Mouse (Mus musculus): ENCODE data around the gene Sntg2. TPM values are rescaled to one million over a fixed set of nuclear protein-coding genes. Genes with fewer than 3 reads are reported as not detected.

The Sntg2 gene
- total and polyA plus RNA-seq, 2 experiments from 2014 or later: 4.3 to 11.7 TPM

DNA sequence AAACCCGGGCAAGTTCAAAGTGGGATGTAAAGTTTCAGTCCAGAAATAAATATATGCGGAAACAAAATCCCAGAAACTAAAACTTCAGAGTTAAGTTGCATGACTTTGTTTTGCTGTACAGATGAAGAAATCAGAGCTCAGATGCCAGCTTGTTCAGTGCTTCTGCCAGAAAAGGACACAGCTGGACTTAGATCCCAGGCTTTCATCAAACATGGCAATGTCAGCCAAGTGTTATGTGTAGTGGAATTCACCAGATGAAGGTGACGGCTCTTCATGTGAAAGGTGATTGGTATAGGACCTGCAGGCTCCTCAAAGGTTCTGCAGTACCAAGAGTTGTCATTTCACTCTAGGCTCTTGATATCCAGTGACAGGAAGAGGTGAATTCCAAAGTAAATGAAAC, 132.3 kb downstream of the Sntg2 start:
- 90% methylated on average over 3 of the region's 3 CpGs for WGBS
- H3K9ac ChIP-seq (replicated peaks; ENCODE audit: low read length, poor library complexity, severe bottlenecking): no peak overlapping the region
- H3K4me3 ChIP-seq (ENCODE audit: low read depth, low read length): no peak overlapping the region
- no peak overlapping the region for H3K4me2 ChIP-seq (ENCODE audit: low read depth, low read length, poor library complexity, severe bottlenecking)
- no peaks in the 10 kb centered on the region for H3K9me3 ChIP-seq (ENCODE audit: low read length)
- TF ChIP-seq CTCF (IDR thresholded peaks at IDR 0.05): no peak
- DNase-seq (ENCODE audit: low spot score) (no peak), ATAC-seq (ENCODE audit: low FRiP score) (no peak)
- H3K27ac ChIP-seq (ENCODE audit: low read depth, low read length): no peak overlapping the region
- no peaks in the 10 kb centered on the region for H3K36me3 ChIP-seq (ENCODE audit: insufficient read depth, low read length)
- H3K4me1 ChIP-seq (ENCODE audit: insufficient read depth, low read length): no peaks in the 10 kb centered on the region
- no peaks in the 10 kb centered on the region; the same call in 1 of the 2 replicates for H3K27me3 ChIP-seq (ENCODE audit: insufficient read depth, low read length)

DNA sequence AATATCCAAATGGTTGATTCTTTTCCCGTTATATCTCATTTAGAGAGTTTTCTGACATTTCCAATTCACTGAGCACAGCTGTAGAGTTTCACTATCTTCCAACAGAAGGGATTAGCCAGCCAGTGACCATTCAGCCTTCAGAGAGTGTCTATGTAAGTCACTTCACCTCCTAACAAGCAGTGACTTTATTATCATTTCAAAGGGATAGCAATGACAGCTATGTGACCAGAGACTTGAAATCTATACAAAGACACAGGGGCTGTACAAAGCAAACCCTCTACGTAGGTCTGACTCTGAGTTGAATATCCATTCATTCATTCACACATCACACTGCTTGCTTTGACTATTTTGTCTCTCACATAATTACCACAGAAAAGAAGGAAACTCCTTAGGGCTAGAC, 138.2 kb downstream of the Sntg2 start:
- Histone ChIP-seq H3K27me3 (ENCODE audit: insufficient read depth, low read length) (peaks cover 3% of the 10 kb centered on the region; the same call in 1 of the 2 replicates), H3K4me1 (ENCODE audit: insufficient read depth, low read length) (no peaks in the 10 kb centered on the region; the same call in 1 of the 2 replicates), H3K4me3 (ENCODE audit: low read depth, low read length) (no peak overlapping the region), H3K27ac (ENCODE audit: low read depth, low read length) (no peak overlapping the region), H3K36me3 (ENCODE audit: insufficient read depth, low read length) (no peaks in the 10 kb centered on the region), H3K9ac (replicated peaks; ENCODE audit: low read length, poor library complexity, severe bottlenecking) (no peak overlapping the region), H3K4me2 (ENCODE audit: low read depth, low read length, poor library complexity, severe bottlenecking) (no peak overlapping the region), H3K9me3 (ENCODE audit: low read length) (no peaks in the 10 kb centered on the region)
- TF ChIP-seq CTCF (IDR thresholded peaks at IDR 0.05): no peak
- WGBS: 27% methylated on average over 2 of the region's 2 CpGs
- DNase-seq (ENCODE audit: low spot score) (no peak), ATAC-seq (ENCODE audit: low FRiP score) (no peak)

DNA sequence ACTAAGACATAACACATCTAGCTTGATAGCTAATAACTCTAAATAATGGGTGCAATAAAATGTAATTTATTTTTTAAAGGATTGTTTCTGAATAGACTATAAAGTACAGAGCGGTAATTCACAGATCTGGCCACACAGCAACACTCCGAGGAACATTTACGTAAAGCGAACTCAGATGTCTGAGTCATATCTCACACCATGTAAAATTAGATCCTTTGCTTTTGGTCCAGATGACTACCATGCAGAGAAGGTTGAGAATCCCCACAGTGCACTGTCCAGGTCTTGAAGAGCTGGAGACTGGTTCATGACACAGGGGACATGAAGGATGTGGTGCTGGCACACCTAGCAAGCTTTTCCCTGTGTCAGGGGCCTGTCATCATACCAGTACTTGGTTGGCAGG, 145.2 kb downstream of the Sntg2 start:
- Histone ChIP-seq H3K36me3 (ENCODE audit: insufficient read depth, low read length) (no peaks in the 10 kb centered on the region), H3K9me3 (ENCODE audit: low read length) (no peaks in the 10 kb centered on the region), H3K4me2 (ENCODE audit: low read depth, low read length, poor library complexity, severe bottlenecking) (no peak overlapping the region), H3K27ac (ENCODE audit: low read depth, low read length) (no peak overlapping the region), H3K27me3 (ENCODE audit: insufficient read depth, low read length) (0 out of 2 replicates have a peak, but pooled peaks cover 3% of the 10 kb centered on the region), H3K9ac (replicated peaks; ENCODE audit: low read length, poor library complexity, severe bottlenecking) (no peak overlapping the region), H3K4me1 (ENCODE audit: insufficient read depth, low read length) (no peaks in the 10 kb centered on the region), H3K4me3 (ENCODE audit: low read depth, low read length) (no peak overlapping the region)
- no peak for TF ChIP-seq CTCF (IDR thresholded peaks at IDR 0.05)
- ATAC-seq (ENCODE audit: low FRiP score): no peak
- DNase-seq (ENCODE audit: low spot score): no peak
- 98% methylated on average over 4 of the region's 4 CpGs for WGBS

DNA sequence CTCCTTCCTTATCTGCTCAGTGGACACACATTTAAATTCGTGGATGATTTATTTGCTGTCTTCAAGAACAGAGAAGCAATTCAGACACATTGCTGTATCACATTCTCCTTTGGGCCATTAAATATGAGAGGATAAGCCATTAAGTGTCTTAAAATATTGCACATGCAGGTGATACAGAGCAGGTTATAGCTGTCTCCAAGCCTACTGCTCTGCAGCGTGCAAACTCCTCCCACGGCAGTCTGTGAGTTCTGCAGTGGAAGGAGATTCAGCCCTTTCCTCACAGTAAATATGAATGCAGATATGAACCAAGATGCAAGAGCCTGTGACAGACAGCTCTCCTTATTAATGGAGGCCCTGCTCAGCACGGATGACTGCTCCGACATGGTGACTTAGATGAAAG, 146.9 kb downstream of the Sntg2 start:
- Histone ChIP-seq H3K4me3 (ENCODE audit: low read depth, low read length) (no peak overlapping the region), H3K4me1 (ENCODE audit: insufficient read depth, low read length) (no peaks in the 10 kb centered on the region), H3K9me3 (ENCODE audit: low read length) (no peaks in the 10 kb centered on the region), H3K27ac (ENCODE audit: low read depth, low read length) (no peak overlapping the region), H3K27me3 (ENCODE audit: insufficient read depth, low read length) (no peaks in the 10 kb centered on the region), H3K9ac (replicated peaks; ENCODE audit: low read length, poor library complexity, severe bottlenecking) (no peak overlapping the region), H3K4me2 (ENCODE audit: low read depth, low read length, poor library complexity, severe bottlenecking) (no peak overlapping the region), H3K36me3 (ENCODE audit: insufficient read depth, low read length) (no peaks in the 10 kb centered on the region)
- TF ChIP-seq CTCF (IDR thresholded peaks at IDR 0.05): no peak
- ATAC-seq (ENCODE audit: low FRiP score) (no peak), DNase-seq (ENCODE audit: low spot score) (no peak)
- 75% methylated on average over 5 of the region's 5 CpGs for WGBS

DNA sequence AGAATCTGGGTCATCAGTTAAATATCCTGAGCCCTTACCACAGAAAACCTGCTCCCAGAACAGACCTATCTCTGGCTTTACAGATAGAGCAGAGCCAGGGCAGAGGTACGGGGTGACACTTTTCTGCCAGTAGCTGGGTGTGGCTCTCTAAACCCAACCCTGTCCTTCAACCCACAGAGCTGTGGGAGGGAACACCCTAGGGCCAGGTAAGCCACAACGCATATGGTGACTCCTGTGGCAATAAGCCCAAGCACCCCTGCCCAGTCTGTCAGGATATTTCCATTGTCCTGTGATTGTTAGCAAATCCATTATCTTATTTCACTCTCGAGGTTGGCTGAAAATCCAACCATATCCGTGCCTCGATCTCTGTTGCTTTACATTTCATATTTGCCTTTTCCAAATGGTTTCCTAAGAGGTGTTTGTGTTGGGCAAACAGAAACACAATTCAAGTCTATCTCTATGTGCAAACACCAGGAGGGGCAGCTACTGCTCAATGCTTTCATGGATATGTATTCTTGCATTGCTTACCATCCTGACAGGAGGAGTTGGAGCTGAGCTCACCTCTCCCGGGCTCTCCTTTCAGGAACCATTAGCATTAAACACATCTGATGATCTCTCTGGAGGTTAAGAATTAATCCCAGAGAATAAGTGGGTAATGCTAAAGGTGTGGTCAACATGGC, 156.3 kb downstream of the Sntg2 start:
- DNase-seq (ENCODE audit: low spot score) (no peak), ATAC-seq (ENCODE audit: low FRiP score) (no peak)
- H3K4me2 ChIP-seq (ENCODE audit: low read depth, low read length, poor library complexity, severe bottlenecking): no peak overlapping the region
- H3K27ac ChIP-seq (ENCODE audit: low read depth, low read length): no peak overlapping the region
- no peaks in the 10 kb centered on the region for H3K36me3 ChIP-seq (ENCODE audit: insufficient read depth, low read length)
- TF ChIP-seq CTCF (IDR thresholded peaks at IDR 0.05): no peak
- no peaks in the 10 kb centered on the region for H3K9me3 ChIP-seq (ENCODE audit: low read length)
- 89% methylated on average over 6 of the region's 6 CpGs for WGBS
- H3K9ac ChIP-seq (replicated peaks; ENCODE audit: low read length, poor library complexity, severe bottlenecking): no peak overlapping the region
- no peaks in the 10 kb centered on the region for H3K27me3 ChIP-seq (ENCODE audit: insufficient read depth, low read length)
- H3K4me3 ChIP-seq (ENCODE audit: low read depth, low read length): no peak overlapping the region
- no peaks in the 10 kb centered on the region for H3K4me1 ChIP-seq (ENCODE audit: insufficient read depth, low read length)

DNA sequence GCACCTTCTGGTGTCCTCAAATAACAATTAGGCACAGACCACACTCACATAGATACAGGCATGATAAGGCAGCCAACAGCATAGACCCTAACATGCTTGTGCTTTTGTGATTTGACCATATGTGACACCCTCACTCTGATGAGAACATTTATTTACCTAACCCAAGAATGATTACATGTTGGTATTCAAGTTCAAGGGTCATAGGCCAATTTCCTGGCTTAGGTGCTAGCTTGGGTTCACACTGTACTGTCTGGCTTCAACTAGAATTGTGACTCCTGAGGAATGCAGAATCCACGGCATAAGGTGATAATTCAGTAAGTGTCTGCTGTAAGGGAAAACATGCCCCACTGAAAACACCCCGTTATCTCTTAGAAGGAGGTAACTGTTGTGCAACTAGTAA, 158.4 kb downstream of the Sntg2 start:
- H3K4me1 ChIP-seq (ENCODE audit: insufficient read depth, low read length): no peaks in the 10 kb centered on the region
- 89% methylated on average over 2 of the region's 2 CpGs for WGBS
- H3K27ac ChIP-seq (ENCODE audit: low read depth, low read length): no peak overlapping the region
- no peak for TF ChIP-seq CTCF (IDR thresholded peaks at IDR 0.05)
- no peaks in the 10 kb centered on the region for H3K36me3 ChIP-seq (ENCODE audit: insufficient read depth, low read length)
- H3K27me3 ChIP-seq (ENCODE audit: insufficient read depth, low read length): no peaks in the 10 kb centered on the region
- no peak overlapping the region for H3K9ac ChIP-seq (replicated peaks; ENCODE audit: low read length, poor library complexity, severe bottlenecking)
- DNase-seq (ENCODE audit: low spot score): no peak
- no peaks in the 10 kb centered on the region for H3K9me3 ChIP-seq (ENCODE audit: low read length)
- no peak overlapping the region for H3K4me2 ChIP-seq (ENCODE audit: low read depth, low read length, poor library complexity, severe bottlenecking)
- H3K4me3 ChIP-seq (ENCODE audit: low read depth, low read length): no peak overlapping the region
- no peak for ATAC-seq (ENCODE audit: low FRiP score)
